Mouse (Mus musculus): ENCODE data around the gene Lrit3.
"Not testable (repeated sequence)": the region's sequence is repeated elsewhere in the genome, so short reads cannot be mapped to it uniquely, and the experiment has no call there.

Lrit3 gene

GRCm38 (mm10) chr3:129771210-129771609 lies 32.6 kb downstream of the Lrit3 start:
- no peak for DNase-seq (ENCODE audit: low spot score)

GRCm38 (mm10) chr3:129766971-129767794 lies 36.6 kb downstream of the Lrit3 start:
- no peak for DNase-seq (ENCODE audit: low spot score)

- DNase-seq (ENCODE audit: low spot score): no peak
These were observed 37.7 kb downstream of the Lrit3 start for GRCm38 (mm10) chr3:129766106-129766505.

GRCm38 (mm10) chr3:129757599-129757998 lies 46.2 kb downstream of the Lrit3 start:
- not testable (repeated sequence) for DNase-seq (ENCODE audit: low spot score)

- no peak for DNase-seq (ENCODE audit: low spot score)
These were observed 48.9 kb downstream of the Lrit3 start, which contains the start of gene Egf for GRCm38 (mm10) chr3:129754650-129755604. Gene Egf (minus strand): TSS chr3:129755316.

- DNase-seq (ENCODE audit: low spot score): no peak
These were observed 59.0 kb downstream of the Lrit3 start for GRCm38 (mm10) chr3:129744803-129745202.

GRCm38 (mm10) chr3:129742781-129743180 lies 61.0 kb downstream of the Lrit3 start:
- DNase-seq (ENCODE audit: low spot score): no peak

GRCm38 (mm10) chr3:129738291-129739183 lies 65.3 kb downstream of the Lrit3 start:
- DNase-seq (ENCODE audit: low spot score): no peak

All from MN1 (cell line).